Mouse (Mus musculus): ENCODE measurements around the gene Rpl31. TPM values are rescaled to one million over a fixed set of nuclear protein-coding genes. Genes with fewer than 3 reads are reported as not detected.

Gene Rpl31
- polyA plus RNA-seq, 1 experiment from 2014 or later: 396 TPM

DNA sequence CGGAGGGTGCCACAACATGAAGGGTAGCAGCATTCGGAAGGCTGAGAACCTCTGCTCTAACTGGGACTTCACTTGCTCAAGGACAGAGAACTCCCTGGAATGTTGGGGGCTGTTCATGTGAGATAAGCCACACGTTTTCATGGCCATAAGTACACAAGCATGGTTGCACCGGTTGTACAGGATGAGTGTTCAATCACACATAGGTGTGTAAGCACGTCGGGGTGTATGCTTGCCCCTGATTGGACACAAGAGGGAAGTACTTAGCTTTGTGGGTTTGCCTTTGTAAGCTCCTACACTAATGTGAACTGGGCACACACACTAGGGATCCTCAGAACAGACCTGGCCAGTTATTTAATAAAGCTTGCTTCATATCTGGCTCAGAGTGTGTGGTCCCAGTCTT lies 30.6 kb downstream of the Rpl31 start:
- Histone ChIP-seq H3K27me3 (replicated peaks) (no peaks in the 10 kb centered on the region), H3K4me1 (replicated peaks) (0 out of 2 replicates have a peak, but pooled peaks cover 6% of the 10 kb centered on the region), H3K27ac (ENCODE audit: poor library complexity, severe bottlenecking) (no peak overlapping the region), H3K4me2 (no peak overlapping the region), H3K4me3 (no peak overlapping the region), H3K36me3 (peaks cover 30% of the 10 kb centered on the region), H3K9me3 (replicated peaks) (peaks cover 9% of the 10 kb centered on the region), H3K9ac (no peak overlapping the region)
- ATAC-seq (ENCODE audit: insufficient number of reproducible peaks, low FRiP score): no peak
- 75% methylated on average over 6 of the region's 6 CpGs for WGBS

DNA sequence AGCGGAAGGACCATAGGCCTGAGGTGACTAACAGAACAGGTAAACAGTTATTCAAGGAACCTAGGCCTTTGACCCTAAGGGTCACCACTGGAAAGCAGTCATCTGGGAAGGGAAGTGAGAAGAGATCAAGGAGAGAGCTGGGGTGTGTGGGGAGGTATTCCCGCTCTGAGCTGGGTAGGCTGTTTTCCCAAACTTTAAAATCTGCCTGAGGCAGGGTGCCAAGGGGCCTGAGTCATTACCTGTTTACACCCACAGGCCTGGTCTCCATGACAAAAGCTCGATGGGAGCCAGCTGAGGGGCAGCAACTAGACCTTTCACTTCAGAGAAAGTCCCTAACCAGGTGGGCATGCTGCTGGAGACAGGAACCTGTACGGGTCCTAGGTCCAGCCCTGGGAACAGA lies 31.6 kb downstream of the Rpl31 start:
- H3K4me2 ChIP-seq: no peak overlapping the region
- peaks cover 9% of the 10 kb centered on the region for H3K9me3 ChIP-seq (replicated peaks)
- ATAC-seq (ENCODE audit: insufficient number of reproducible peaks, low FRiP score): no peak
- no peak overlapping the region for H3K4me3 ChIP-seq
- WGBS: 60% methylated on average over 4 of the region's 4 CpGs
- H3K27ac ChIP-seq (ENCODE audit: poor library complexity, severe bottlenecking): no peak overlapping the region
- 0 out of 2 replicates have a peak, but pooled peaks cover 6% of the 10 kb centered on the region for H3K4me1 ChIP-seq (replicated peaks)
- H3K27me3 ChIP-seq (replicated peaks): no peaks in the 10 kb centered on the region
- peaks cover 23% of the 10 kb centered on the region for H3K36me3 ChIP-seq
- H3K9ac ChIP-seq: no peak overlapping the region

GRCm38 (mm10) chr1:39400173-39400572 lies 32.5 kb downstream of the Rpl31 start:
- Histone ChIP-seq H3K9ac (no peak overlapping the region), H3K9me3 (replicated peaks) (peaks cover 9% of the 10 kb centered on the region), H3K4me3 (no peak overlapping the region), H3K27ac (ENCODE audit: poor library complexity, severe bottlenecking) (no peak overlapping the region), H3K4me2 (no peak overlapping the region), H3K36me3 (peaks cover 24% of the 10 kb centered on the region), H3K27me3 (replicated peaks) (no peaks in the 10 kb centered on the region), H3K4me1 (replicated peaks) (0 out of 2 replicates have a peak, but pooled peaks cover 6% of the 10 kb centered on the region)
- no peak for ATAC-seq (ENCODE audit: insufficient number of reproducible peaks, low FRiP score)
- WGBS: 87% methylated on average over 3 of the region's 3 CpGs

GRCm38 (mm10) chr1:39407108-39407507 lies 39.5 kb downstream of the Rpl31 start:
- H3K4me2 ChIP-seq: no peak overlapping the region
- peaks cover 9% of the 10 kb centered on the region; the same call in 1 of the 2 replicates for H3K36me3 ChIP-seq
- 65% methylated on average over 4 of the region's 4 CpGs for WGBS
- no peak overlapping the region for H3K9ac ChIP-seq
- no peak overlapping the region for H3K4me3 ChIP-seq
- H3K27ac ChIP-seq (ENCODE audit: poor library complexity, severe bottlenecking): no peak overlapping the region
- no peaks in the 10 kb centered on the region for H3K27me3 ChIP-seq (replicated peaks)
- no peaks in the 10 kb centered on the region for H3K9me3 ChIP-seq (replicated peaks)
- H3K4me1 ChIP-seq (replicated peaks): peaks cover 14% of the 10 kb centered on the region
- no peak for ATAC-seq (ENCODE audit: insufficient number of reproducible peaks, low FRiP score)

DNA sequence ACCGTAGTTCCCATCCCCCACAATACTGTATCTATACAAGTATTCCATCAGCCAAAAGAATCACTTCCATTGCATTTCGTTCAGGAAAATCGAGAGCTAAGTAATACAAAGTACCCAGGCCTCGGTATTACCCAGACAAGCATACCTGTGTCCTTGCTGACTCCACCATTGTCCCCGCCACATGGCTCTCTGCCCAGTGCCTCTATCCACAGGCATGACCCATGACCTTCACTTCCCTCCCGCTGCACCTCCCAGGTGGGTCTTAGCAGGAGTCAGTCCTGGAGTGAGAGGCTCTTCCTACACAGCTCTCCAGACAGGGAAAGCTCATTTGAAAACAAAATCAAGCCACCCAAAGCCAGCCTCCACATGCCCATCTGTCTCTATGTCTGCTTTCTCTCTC lies 40.5 kb downstream of the Rpl31 start:
- Histone ChIP-seq H3K4me1 (replicated peaks) (peaks cover 14% of the 10 kb centered on the region), H3K27me3 (replicated peaks) (no peaks in the 10 kb centered on the region), H3K4me3 (no peak overlapping the region), H3K9me3 (replicated peaks) (no peaks in the 10 kb centered on the region), H3K9ac (no peak overlapping the region), H3K4me2 (no peak overlapping the region), H3K27ac (ENCODE audit: poor library complexity, severe bottlenecking) (no peak overlapping the region), H3K36me3 (0 out of 2 replicates have a peak, but pooled peaks cover 4% of the 10 kb centered on the region)
- 87% methylated on average over 6 of the region's 6 CpGs for WGBS
- no peak for ATAC-seq (ENCODE audit: insufficient number of reproducible peaks, low FRiP score)

DNA sequence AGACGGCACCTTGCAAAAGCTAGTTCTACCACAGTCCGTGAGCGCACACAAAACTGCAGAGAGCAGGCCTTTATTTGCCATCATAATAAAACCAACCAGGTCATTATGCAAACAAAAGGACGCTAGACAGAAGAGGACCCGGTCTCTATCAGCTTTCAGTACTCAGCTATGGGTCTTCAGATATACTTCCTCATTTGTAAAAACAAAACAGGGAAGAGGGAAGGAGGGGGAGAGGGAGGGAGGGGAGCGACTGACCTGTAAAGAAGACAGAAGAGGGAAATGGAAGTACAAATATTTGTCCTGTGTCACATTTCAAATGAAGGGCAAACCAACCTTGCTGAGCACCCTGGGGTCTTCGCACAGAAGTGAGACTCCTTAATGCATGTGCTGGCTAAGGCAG lies 41.0 kb downstream of the Rpl31 start:
- peaks cover 14% of the 10 kb centered on the region for H3K4me1 ChIP-seq (replicated peaks)
- no peak overlapping the region for H3K4me2 ChIP-seq
- H3K9ac ChIP-seq: no peak overlapping the region
- H3K36me3 ChIP-seq: 0 out of 2 replicates have a peak, but pooled peaks cover 4% of the 10 kb centered on the region
- H3K27ac ChIP-seq (ENCODE audit: poor library complexity, severe bottlenecking): no peak overlapping the region
- H3K4me3 ChIP-seq: no peak overlapping the region
- H3K27me3 ChIP-seq (replicated peaks): no peaks in the 10 kb centered on the region
- no peaks in the 10 kb centered on the region for H3K9me3 ChIP-seq (replicated peaks)
- ATAC-seq (ENCODE audit: insufficient number of reproducible peaks, low FRiP score): no peak
- WGBS: 70% methylated on average over 7 of the region's 7 CpGs

- no peak overlapping the region for H3K27ac ChIP-seq (ENCODE audit: poor library complexity, severe bottlenecking)
- no peak for ATAC-seq (ENCODE audit: insufficient number of reproducible peaks, low FRiP score)
- WGBS: 86% methylated on average over 19 of the region's 19 CpGs
These were observed 42.6 kb downstream of the Rpl31 start for GRCm38 (mm10) chr1:39410085-39410821.

DNA sequence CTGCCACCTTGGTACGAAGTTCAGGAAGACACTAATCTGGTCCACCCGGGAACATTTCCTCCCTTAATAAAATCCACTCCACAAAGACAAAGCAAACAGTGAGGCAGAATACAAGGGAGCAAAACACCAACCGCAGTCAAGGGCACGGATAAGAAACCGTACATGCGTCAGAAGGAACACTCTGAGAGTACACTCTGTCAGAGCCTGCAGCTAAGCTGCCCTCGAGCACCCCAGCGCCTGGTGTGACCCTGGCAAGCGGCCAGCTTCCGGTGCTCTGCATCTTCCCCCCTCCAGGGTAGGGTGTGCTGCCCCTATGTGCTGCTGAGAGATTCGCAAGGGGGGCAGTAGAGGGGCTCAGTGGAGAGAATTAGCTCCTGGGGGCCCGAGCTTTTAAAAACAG lies 50.2 kb downstream of the Rpl31 start:
- peak; percentile 73 for ATAC-seq (ENCODE audit: insufficient number of reproducible peaks, low FRiP score)

More at GRCm38 (mm10) chr1:39410085-39410821, 42.6 kb downstream of the Rpl31 start:
- peaks cover 3% of the 10 kb centered on the region for H3K9me3 ChIP-seq (replicated peaks)
- peaks cover 14% of the 10 kb centered on the region for H3K4me1 ChIP-seq (replicated peaks)
- H3K36me3 ChIP-seq: 0 out of 2 replicates have a peak, but pooled peaks cover 1% of the 10 kb centered on the region
- no peaks in the 10 kb centered on the region for H3K27me3 ChIP-seq (replicated peaks)
- no peak overlapping the region for H3K9ac ChIP-seq
- no peak overlapping the region for H3K4me3 ChIP-seq
- H3K4me2 ChIP-seq: no peak overlapping the region

GRCm38 (mm10) chr1:39418852-39419251 lies 51.2 kb downstream of the Rpl31 start:
- Histone ChIP-seq H3K9me3 (replicated peaks) (peaks cover 6% of the 10 kb centered on the region), H3K4me1 (replicated peaks) (peaks cover 18% of the 10 kb centered on the region), H3K4me3 (no peak overlapping the region), H3K4me2 (no peak overlapping the region), H3K27ac (ENCODE audit: poor library complexity, severe bottlenecking) (no peak overlapping the region; the same call in 1 of the 2 replicates), H3K36me3 (no peaks in the 10 kb centered on the region), H3K9ac (no peak overlapping the region), H3K27me3 (replicated peaks) (no peaks in the 10 kb centered on the region)
- WGBS: 47% methylated on average over 9 of the region's 9 CpGs
- ATAC-seq (ENCODE audit: insufficient number of reproducible peaks, low FRiP score): no peak

More for the DNA sequence above, 50.2 kb downstream of the Rpl31 start:
- 0 out of 2 replicates have a peak overlapping the region, but pooled peaks have one; percentile 5 for H3K9ac ChIP-seq
- H3K4me1 ChIP-seq (replicated peaks): peaks cover 18% of the 10 kb centered on the region
- H3K27me3 ChIP-seq (replicated peaks): no peaks in the 10 kb centered on the region
- no peaks in the 10 kb centered on the region for H3K36me3 ChIP-seq
- H3K4me3 ChIP-seq: no peak overlapping the region
- H3K4me2 ChIP-seq: peak overlapping the region; percentile 40
- peaks cover 6% of the 10 kb centered on the region for H3K9me3 ChIP-seq (replicated peaks)
- 17% methylated on average over 12 of the region's 12 CpGs for WGBS
- peak overlapping the region; percentile 77 for H3K27ac ChIP-seq (ENCODE audit: poor library complexity, severe bottlenecking)

GRCm38 (mm10) chr1:39420987-39421386 lies 53.3 kb downstream of the Rpl31 start:
- H3K27ac ChIP-seq (ENCODE audit: poor library complexity, severe bottlenecking): no peak overlapping the region
- no peak overlapping the region for H3K4me2 ChIP-seq
- peaks cover 3% of the 10 kb centered on the region; the same call in 1 of the 2 replicates for H3K9me3 ChIP-seq (replicated peaks)
- 87% methylated on average over 6 of the region's 6 CpGs for WGBS
- ATAC-seq (ENCODE audit: insufficient number of reproducible peaks, low FRiP score): no peak
- peaks cover 18% of the 10 kb centered on the region for H3K4me1 ChIP-seq (replicated peaks)
- no peaks in the 10 kb centered on the region for H3K27me3 ChIP-seq (replicated peaks)
- H3K4me3 ChIP-seq: no peak overlapping the region
- no peak overlapping the region for H3K9ac ChIP-seq
- no peaks in the 10 kb centered on the region for H3K36me3 ChIP-seq
